Mouse (Mus musculus) ES-CJ7 (cell line): ENCODE data around the gene Mdh1b.

Experiments used
- DNase-seq: peaks from one replicate; pipeline ENCODE4 v3.0.0; 2011; ENCODE audit warnings: low read depth, low spot score

The Mdh1b gene

GRCm38 (mm10) chr1:63730240-63730771, at the start of gene Mdh1b, which contains the start of gene Fastkd2:
TSS of gene Mdh1b (minus strand) at chr1:63730318.
TSS of gene Fastkd2 (plus strand) at chr1:63730614.
- DNase-seq = peak; percentile 95

DNA sequence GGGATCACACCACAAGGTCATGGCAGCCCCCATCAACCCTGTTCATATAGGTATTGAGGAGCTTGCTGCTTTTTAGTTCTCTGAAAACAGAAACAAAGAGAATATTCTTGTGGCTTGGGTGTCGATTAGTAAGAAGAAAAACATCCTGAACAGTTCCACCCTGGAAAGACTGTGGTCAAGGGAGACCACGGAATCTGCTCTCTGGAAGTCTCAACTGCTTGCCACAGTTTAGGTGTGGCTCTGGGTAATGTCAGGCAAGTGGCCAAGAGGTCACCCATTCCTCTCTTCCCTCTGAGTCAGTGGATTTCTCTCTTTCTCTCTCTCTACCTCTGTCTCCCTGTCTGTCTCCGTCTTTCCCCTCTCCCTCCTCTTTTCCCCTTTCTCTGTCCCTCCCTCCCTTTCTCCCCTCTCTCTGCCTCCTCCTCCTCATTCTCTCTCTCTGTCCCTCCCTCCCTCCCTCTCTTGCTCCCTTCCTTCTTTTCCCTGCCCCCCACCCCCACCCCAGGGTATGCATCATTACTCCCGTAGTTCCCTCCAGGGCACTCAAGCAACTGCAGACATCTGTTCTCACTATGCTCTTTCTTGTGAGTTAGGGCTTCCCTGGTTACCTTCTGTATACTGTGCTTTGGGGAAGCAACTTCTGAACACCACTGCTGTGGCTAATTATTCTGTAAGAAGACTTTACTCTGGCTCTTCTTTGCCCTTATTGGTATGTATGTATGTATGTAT, 46.9 kb upstream of the Mdh1b start:
- DNase-seq = no peak

GRCm38 (mm10) chr1:63776396-63776795, 46.3 kb upstream of the Mdh1b start:
- no peak for DNase-seq

DNA sequence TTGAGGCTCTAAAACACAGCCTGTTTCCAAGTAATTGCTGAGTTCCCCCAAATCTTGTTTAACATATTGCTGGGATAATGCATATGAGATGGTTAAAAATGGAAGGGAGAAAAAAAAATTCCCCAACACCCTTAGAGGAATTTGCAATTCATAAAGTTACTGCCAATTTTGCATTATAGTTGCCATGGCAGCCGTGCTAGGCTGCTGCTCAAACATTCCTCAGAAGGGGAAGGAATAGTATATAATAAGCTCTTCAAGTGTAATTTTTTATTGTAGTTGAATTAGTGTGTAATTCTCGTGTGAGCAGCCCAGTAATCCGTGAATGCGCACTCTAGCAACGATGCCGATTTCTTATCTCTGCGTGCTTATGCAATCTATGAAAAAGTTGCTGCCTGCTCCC, 40.2 kb upstream of the Mdh1b start:
- no peak for DNase-seq

DNA sequence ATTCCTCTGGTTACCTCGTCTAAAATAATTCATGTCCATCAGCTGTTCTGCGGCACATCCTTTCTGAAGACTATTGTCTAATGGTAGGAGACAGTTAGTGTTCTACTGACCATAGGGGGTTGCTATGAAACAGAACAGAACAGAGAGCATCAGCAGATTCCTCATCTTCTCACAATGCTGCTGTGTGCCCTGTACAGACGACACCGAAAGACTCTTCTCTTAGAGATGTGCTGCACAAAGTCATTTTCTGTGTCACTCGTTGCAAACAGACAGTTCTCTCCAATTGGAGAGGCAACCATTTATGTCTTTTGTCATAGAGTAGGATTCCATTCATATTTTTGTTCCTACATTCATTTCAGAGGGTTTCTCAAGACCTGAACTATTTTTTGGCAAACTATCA, 39.0 kb upstream of the Mdh1b start, which contains the start of gene 4933402D24Rik:
Gene 4933402D24Rik (minus strand): TSS at position 101 of the 400 bp plus-strand sequence.
- no peak for DNase-seq

- DNase-seq = no peak
These were observed 38.0 kb upstream of the Mdh1b start for GRCm38 (mm10) chr1:63768112-63768511.

- no peak for DNase-seq
These were observed 34.3 kb upstream of the Mdh1b start for GRCm38 (mm10) chr1:63764395-63764794.

- DNase-seq = no peak
These were observed 33.8 kb upstream of the Mdh1b start for GRCm38 (mm10) chr1:63763881-63764386.

GRCm38 (mm10) chr1:63763212-63763694, 33.1 kb upstream of the Mdh1b start:
- peak; percentile 11 for DNase-seq

GRCm38 (mm10) chr1:63756005-63756404, 25.9 kb upstream of the Mdh1b start:
- DNase-seq = peak; percentile 24

DNA sequence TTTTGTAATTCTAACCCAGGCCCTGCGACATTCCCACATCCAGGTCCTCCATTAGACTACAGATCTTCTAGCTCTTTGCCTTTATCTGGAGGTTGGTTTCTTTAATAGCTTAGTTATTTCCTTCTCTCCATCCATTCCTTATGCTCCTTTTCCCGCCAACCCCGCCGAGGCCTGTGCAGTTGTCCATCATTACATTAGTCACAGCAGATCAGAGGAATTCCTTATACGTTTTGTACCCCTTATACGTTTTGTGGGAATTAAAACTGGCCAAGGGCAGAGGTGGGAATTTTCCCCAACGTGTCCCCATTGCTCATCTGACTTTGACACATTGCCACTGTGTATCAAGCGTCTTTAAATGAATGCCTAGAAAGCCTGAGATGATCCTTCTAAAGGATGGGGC, 322 bp downstream of the Mdh1b start:
- no peak for DNase-seq

DNA sequence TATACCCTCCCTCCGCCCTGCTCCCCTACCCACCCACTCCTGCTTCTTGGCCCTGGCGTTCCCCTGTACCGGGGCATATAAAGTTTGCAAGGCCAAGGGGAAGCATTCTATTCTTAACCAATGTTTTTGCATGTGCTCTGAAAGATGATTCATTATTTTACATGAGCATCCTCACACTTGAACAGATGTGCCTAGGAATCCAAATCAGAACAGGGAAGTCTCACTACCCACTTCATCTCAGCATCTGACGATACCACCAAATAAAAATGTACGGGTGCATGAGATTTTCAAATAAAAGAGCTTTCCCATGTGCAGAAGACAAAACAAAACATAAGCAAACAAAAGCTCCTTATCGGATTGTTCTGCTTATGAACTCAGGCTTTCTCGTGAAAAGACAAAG, 10.0 kb downstream of the Mdh1b start:
- no peak for DNase-seq

DNA sequence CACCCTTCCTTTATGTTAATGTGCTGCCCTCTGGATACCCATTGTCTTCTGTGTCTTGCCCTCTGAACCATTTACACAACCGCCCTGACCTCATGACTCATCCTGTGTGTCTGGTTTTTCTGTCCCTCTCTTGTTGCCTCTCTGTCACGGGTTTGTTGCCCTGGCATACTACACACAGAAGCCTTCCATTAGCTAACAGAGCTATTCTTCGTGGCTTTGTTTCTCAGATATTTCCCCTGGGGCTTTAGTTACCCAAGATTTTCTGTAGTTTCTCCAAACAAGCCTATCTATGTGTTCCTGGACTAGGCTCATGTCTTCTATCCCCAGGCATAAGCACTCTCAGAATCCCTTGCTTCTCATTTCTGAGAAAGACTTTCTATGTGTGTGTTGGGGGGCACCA, 21.2 kb downstream of the Mdh1b start:
- no peak for DNase-seq

DNA sequence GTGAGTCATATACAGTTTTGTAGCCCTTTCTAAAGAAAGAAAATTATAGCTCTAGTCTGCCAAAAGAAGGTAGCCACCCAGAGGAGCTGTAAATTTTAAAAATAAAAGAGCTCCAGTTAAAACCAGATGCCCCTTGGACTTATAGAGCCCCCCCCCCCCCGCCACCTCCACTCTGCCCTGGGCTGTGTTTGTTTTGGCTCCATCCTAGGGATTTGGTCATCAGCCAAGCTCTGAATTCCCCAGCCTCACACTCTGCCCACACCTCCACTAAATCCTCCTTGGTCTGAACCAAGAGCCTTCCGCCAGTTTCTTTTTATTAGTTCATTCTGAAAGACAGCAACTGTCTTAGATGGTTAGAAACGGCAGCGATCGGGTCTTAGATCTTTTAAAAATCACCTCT, 24.4 kb downstream of the Mdh1b start:
- DNase-seq = no peak

- no peak for DNase-seq
These were observed 33.3 kb downstream of the Mdh1b start for GRCm38 (mm10) chr1:63696861-63697260.

DNA sequence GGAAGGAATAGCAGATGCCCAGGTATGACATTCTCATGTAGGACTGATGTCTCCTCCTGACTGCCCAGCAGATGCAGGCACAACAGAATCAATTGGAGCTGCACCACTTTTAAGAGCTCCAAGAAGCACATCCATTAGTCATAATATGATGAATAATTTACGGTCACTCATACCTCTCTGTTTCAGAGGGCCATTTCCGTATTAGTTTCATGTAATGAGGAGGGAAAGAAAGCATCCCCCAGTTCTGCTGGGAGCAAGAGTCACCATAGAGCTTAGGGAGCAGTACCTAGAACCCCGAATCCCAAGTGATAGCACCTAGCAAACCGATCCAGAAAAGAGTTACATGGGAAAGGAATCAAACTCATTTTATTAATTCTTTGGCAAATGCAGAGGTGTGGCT, 43.3 kb downstream of the Mdh1b start, which contains the start of gene Dytn:
Gene Dytn (minus strand): TSS at position 101 of the 400 bp plus-strand sequence.
- no peak for DNase-seq

GRCm38 (mm10) chr1:63675975-63676374, 54.1 kb downstream of the Mdh1b start:
- DNase-seq = no peak

GRCm38 (mm10) chr1:63668852-63669160, 61.3 kb downstream of the Mdh1b start:
- peak; percentile 73 for DNase-seq

DNA sequence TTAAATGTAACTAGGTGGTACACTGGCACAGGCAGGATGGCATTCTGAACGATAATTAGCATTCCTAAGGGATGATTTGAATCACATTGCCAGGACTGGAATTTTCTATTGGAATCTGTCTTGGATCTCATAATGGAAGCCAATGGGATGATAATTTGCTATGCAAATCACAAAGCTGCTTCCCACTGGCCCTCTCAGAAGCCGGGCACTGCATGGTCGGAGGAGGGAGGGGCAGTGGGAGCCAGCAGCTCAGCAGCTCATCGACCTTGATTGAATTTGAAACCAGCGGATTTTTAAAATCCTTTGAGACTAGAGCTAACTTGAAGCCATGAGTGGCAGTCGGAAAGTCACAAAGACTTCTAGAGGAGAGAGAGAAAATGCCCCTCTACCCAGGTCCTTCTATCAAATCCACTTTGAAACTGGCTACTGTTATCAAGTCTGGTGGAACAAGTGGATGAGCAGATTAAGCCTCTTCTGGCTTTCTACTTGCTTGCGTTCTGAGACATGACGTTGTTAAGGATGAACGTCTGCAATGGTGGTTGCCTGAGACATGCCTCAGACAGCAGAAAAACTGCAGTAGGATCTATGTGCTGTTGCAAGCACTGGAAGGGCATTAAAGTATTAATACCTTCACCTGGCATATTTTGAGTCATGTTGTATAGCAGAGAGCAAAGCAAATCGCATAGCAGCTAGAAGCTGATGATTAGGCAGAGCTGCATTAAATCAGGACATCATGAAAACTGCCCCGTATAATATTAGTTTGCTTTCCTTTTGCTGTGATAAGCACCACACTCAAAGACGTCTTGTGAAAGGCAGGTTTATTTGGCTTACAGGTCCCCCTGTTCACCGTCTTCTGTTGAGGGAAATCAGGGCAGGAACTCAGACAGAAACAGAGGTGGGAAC, 61.9 kb downstream of the Mdh1b start:
- peak; percentile 48 for DNase-seq

DNA sequence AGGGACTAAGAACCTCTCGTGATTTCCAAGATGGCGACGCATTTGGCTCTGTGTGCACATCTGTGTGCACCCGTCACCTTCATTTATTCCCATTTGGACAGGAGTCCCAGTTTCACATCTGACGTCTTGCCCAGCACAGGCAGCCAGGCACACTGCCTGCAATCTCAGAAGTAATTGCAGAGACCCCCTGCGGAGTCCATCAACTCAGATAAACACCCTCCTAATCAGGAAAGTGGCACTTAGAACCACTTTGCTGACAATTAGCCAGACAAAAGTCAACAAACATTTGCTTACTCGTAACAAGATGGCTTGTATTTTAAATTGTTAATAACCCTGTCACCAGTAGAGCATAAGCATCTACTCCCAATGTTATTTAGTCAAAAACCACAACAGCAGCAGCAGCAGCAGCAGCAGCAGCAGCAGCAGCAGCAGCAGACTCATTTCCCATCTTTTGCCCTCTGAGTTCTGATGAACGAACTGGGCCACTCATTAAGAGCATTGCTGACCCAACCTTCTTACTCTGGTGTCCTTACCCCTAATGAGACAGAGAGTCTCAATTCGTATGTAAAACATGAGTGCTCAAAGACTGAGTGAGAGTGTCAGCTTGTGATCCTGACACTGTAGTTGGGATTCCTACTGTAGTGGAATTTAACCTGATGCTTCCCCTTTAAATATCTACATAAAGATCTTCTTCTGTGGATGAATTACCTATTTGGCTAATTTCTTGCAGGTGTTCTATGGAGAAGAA, 62.7 kb downstream of the Mdh1b start:
- peak; percentile 69 for DNase-seq

DNA sequence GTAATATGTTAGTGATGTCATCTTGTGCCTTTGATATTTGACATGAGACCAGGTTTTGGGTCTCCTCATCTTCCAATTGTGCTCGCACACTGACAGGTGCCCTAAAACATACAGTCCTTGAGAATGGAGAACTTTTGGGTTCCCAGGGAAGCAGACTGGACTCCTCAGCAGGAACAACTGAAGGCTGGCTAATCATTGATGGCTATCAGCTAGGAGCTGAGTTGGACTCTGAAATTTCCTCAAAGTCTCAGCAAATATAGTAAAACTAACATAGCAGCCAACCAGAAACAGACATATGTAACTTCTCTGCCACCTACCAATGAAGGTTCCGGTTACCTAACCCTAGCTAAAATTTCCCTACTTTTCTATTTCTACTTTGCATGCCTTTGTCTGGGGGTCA, 64.0 kb downstream of the Mdh1b start:
- no peak for DNase-seq
